Mouse (Mus musculus) ovary, adult 18-20 months (tissue): ENCODE results near the gene Ryr3.

ENCODE experiments used
- DNase-seq: peaks from one replicate; pipeline ENCODE4 v3.0.0; 2022; ENCODE audit warnings: low spot score, mixed read lengths

The Ryr3 gene

GRCm38 (mm10) chr2:112653836-112654235 lies 563.1 kb downstream of the Ryr3 start:
- DNase-seq = no peak

- DNase-seq = no peak
Observed at GRCm38 (mm10) chr2:112637206-112637605, 579.7 kb downstream of the Ryr3 start.

GRCm38 (mm10) chr2:112632536-112632935 lies 584.4 kb downstream of the Ryr3 start:
- DNase-seq = no peak

GRCm38 (mm10) chr2:112630669-112631068 lies 586.2 kb downstream of the Ryr3 start:
- DNase-seq = no peak

- no peak for DNase-seq
Observed at GRCm38 (mm10) chr2:112625156-112625555, 591.7 kb downstream of the Ryr3 start.

GRCm38 (mm10) chr2:112617206-112617605 lies 599.7 kb downstream of the Ryr3 start:
- no peak for DNase-seq

- DNase-seq = no peak
Observed at GRCm38 (mm10) chr2:112614375-112614774, 602.5 kb downstream of the Ryr3 start.

- DNase-seq = no peak
Observed at GRCm38 (mm10) chr2:112612628-112613027, 604.3 kb downstream of the Ryr3 start.

GRCm38 (mm10) chr2:112606536-112606935 lies 610.4 kb downstream of the Ryr3 start:
- no peak for DNase-seq

- no peak for DNase-seq
Observed at GRCm38 (mm10) chr2:112602487-112602886, 614.4 kb downstream of the Ryr3 start.

- DNase-seq = no peak
Observed at GRCm38 (mm10) chr2:112600222-112600621, 616.7 kb downstream of the Ryr3 start.

GRCm38 (mm10) chr2:112597064-112597463 lies 619.8 kb downstream of the Ryr3 start:
- no peak for DNase-seq

- no peak for DNase-seq
Observed at GRCm38 (mm10) chr2:112596415-112596814, 620.5 kb downstream of the Ryr3 start.

GRCm38 (mm10) chr2:112595807-112596206 lies 621.1 kb downstream of the Ryr3 start:
- no peak for DNase-seq

- no peak for DNase-seq
Observed at GRCm38 (mm10) chr2:112593781-112594180, 623.1 kb downstream of the Ryr3 start.

- no peak for DNase-seq
Observed at GRCm38 (mm10) chr2:112593322-112593721, 623.6 kb downstream of the Ryr3 start.

GRCm38 (mm10) chr2:112591451-112591871 lies 625.4 kb downstream of the Ryr3 start:
- no peak for DNase-seq

GRCm38 (mm10) chr2:112590985-112591384 lies 625.9 kb downstream of the Ryr3 start:
- no peak for DNase-seq
